Mouse (Mus musculus) myocyte (in vitro differentiated cells): ENCODE measurements around the gene Tesmin. TPM values are rescaled to one million over a fixed set of nuclear protein-coding genes. Genes with fewer than 3 reads are reported as not detected.

ENCODE experiments used
- H3K27me3 ChIP-seq: one replicate; pipeline ENCODE4 v1.6.1; 2011; ENCODE audit not compliant: control insufficient read depth, insufficient read depth, insufficient read length
- H3K36me3 ChIP-seq: one replicate; pipeline ENCODE4 v1.6.1; 2011; ENCODE audit not compliant: control insufficient read depth, insufficient read depth
- H3K4me2 ChIP-seq: one replicate; pipeline ENCODE4 v1.6.1; 2011; ENCODE audit warnings: low read depth, control low read depth
- H3K4me3 ChIP-seq: one replicate; pipeline ENCODE4 v1.5.1; 2011; ENCODE audit warnings: mild to moderate bottlenecking, control low read depth, moderate library complexity
- H3K79me2 ChIP-seq: one replicate; pipeline ENCODE4 v1.6.1; 2011; ENCODE audit not compliant: control insufficient read depth, insufficient read depth
- H3ac ChIP-seq: one replicate; pipeline ENCODE4 v1.6.1; 2011; ENCODE audit not compliant: control insufficient read depth, insufficient read length
- CEBPB ChIP-seq: IDR thresholded peaks from 2 replicates; pipeline ENCODE4 v1.6.1; 2011; ENCODE audit warnings: mild to moderate bottlenecking, moderate library complexity; ENCODE audit not compliant: poor library complexity, insufficient read depth, severe bottlenecking
- E2F4 ChIP-seq: IDR thresholded peaks from one replicate; pipeline ENCODE4 v1.6.1; 2011; ENCODE audit warnings: mild to moderate bottlenecking, control low read depth, moderate library complexity; ENCODE audit not compliant: insufficient read depth
- MAX ChIP-seq: IDR thresholded peaks from one replicate; pipeline ENCODE4 v1.6.1; 2011; ENCODE audit warnings: low read depth, mild to moderate bottlenecking, control low read depth
- MYOD1 ChIP-seq, 3 experiments: IDR thresholded peaks; one replicate each; pipeline ENCODE4 v1.6.1; 2011; ENCODE audit warnings: control low read depth in 2 of 3, low read depth in 2 of 3, mild to moderate bottlenecking in 2 of 3, moderate library complexity in 1 of 3; ENCODE audit not compliant: insufficient read length in 2 of 3, control insufficient read depth in 1 of 3
- MYOG ChIP-seq, 3 experiments: IDR thresholded peaks; one replicate each; pipeline ENCODE4 v1.6.1; 2011; ENCODE audit warnings: control low read depth in 2 of 3, low read depth in 2 of 3, mild to moderate bottlenecking in 2 of 3; ENCODE audit not compliant: insufficient read length in 2 of 3, control insufficient read depth in 1 of 3, insufficient read depth in 1 of 3
- POLR2A ChIP-seq: IDR thresholded peaks from one replicate; pipeline ENCODE4 v1.6.1; 2011; ENCODE audit warnings: low read depth, mild to moderate bottlenecking, control low read depth, moderate library complexity; ENCODE audit not compliant: insufficient read length
- POLR2AphosphoS2 ChIP-seq: IDR thresholded peaks from one replicate; pipeline ENCODE4 v1.6.1; 2011; ENCODE audit warnings: low read depth, control low read depth; ENCODE audit not compliant: insufficient read length
- REST ChIP-seq: IDR thresholded peaks from one replicate; pipeline ENCODE4 v1.6.1; 2011; ENCODE audit warnings: mild to moderate bottlenecking, control low read depth, moderate library complexity; ENCODE audit not compliant: insufficient read depth, insufficient read length
- SRF ChIP-seq: IDR thresholded peaks from one replicate; pipeline ENCODE4 v1.6.1; 2011; ENCODE audit warnings: low read depth; ENCODE audit not compliant: control insufficient read depth, insufficient read length
- TCF12 ChIP-seq: IDR thresholded peaks from one replicate; pipeline ENCODE4 v1.6.1; 2011; ENCODE audit warnings: mild to moderate bottlenecking, control low read depth; ENCODE audit not compliant: poor library complexity, insufficient read depth, severe bottlenecking
- TCF3 ChIP-seq: IDR thresholded peaks from one replicate; pipeline ENCODE4 v1.6.1; 2011; ENCODE audit warnings: low read depth, control low read depth; ENCODE audit not compliant: insufficient read length
- USF1 ChIP-seq: IDR thresholded peaks from one replicate; pipeline ENCODE4 v1.6.1; 2011; ENCODE audit warnings: low read depth, mild to moderate bottlenecking, control low read depth, moderate library complexity
- polyA plus RNA-seq: library from polyadenylated mRNA; unstranded; fragments of >200 nt; fragmentation: generic; extraction: Trizol; gene quantifications from one replicate; pipeline ENCODE4 v1.2.1, GENCODE M21; 2012; ENCODE audit warnings: missing spikeins

The Tesmin gene
- polyA plus RNA-seq, 1 experiment: 0.19 TPM

GRCm38 (mm10) chr19:3373380-3373779, 15.3 kb upstream of the Tesmin start:
- no peak for TF ChIP-seq POLR2AphosphoS2
- no peak for TF ChIP-seq MYOG (IDR thresholded peaks at IDR 0.05; ENCODE audit: control insufficient read depth in 1 of 3, insufficient read depth in 1 of 3, insufficient read length in 2 of 3, low read depth in 2 of 3)
- TF ChIP-seq MYOD1 (IDR thresholded peaks at IDR 0.05; ENCODE audit: control insufficient read depth in 1 of 3, insufficient read length in 2 of 3, low read depth in 2 of 3): no peak
- TF ChIP-seq TCF12: no peak
- TF ChIP-seq TCF3: no peak
- no peak for TF ChIP-seq CEBPB
- no peak for TF ChIP-seq MAX
- TF ChIP-seq REST: no peak
- no peak for TF ChIP-seq POLR2A
- no peak for TF ChIP-seq SRF
- TF ChIP-seq USF1: no peak
- no peak for TF ChIP-seq E2F4
- no peak overlapping the region for H3K4me2 ChIP-seq

GRCm38 (mm10) chr19:3374028-3374427, 14.6 kb upstream of the Tesmin start:
- Histone ChIP-seq H3ac (no peak overlapping the region), H3K36me3 (peaks cover 13% of the 10 kb centered on the region)
- TF ChIP-seq MAX (no peak), REST (no peak), MYOG (IDR thresholded peaks at IDR 0.05; ENCODE audit: control insufficient read depth in 1 of 3, insufficient read depth in 1 of 3, insufficient read length in 2 of 3, low read depth in 2 of 3) (no peak), TCF12 (no peak), SRF (no peak), POLR2AphosphoS2 (no peak), E2F4 (no peak), USF1 (no peak), CEBPB (no peak), TCF3 (no peak), POLR2A (no peak)

More at GRCm38 (mm10) chr19:3373380-3373779, 15.3 kb upstream of the Tesmin start:
- H3K4me3 ChIP-seq: no peak overlapping the region
- H3K27me3 ChIP-seq: no peaks in the 10 kb centered on the region
- no peak overlapping the region for H3ac ChIP-seq
- no peaks in the 10 kb centered on the region for H3K79me2 ChIP-seq
- peaks cover 13% of the 10 kb centered on the region for H3K36me3 ChIP-seq

GRCm38 (mm10) chr19:3375945-3376495, 12.6 kb upstream of the Tesmin start:
- Histone ChIP-seq H3K36me3 (peaks cover 13% of the 10 kb centered on the region), H3K27me3 (no peaks in the 10 kb centered on the region)

More at GRCm38 (mm10) chr19:3374028-3374427, 14.6 kb upstream of the Tesmin start:
- no peaks in the 10 kb centered on the region for H3K27me3 ChIP-seq
- no peak overlapping the region for H3K4me3 ChIP-seq
- no peaks in the 10 kb centered on the region for H3K79me2 ChIP-seq
- H3K4me2 ChIP-seq: no peak overlapping the region

GRCm38 (mm10) chr19:3376966-3377715, 11.5 kb upstream of the Tesmin start:
- no peak overlapping the region for H3ac ChIP-seq
- no peaks in the 10 kb centered on the region for H3K79me2 ChIP-seq
- H3K36me3 ChIP-seq: peaks cover 10% of the 10 kb centered on the region
- H3K4me3 ChIP-seq: no peak overlapping the region
- H3K4me2 ChIP-seq: no peak overlapping the region
- no peak for TF ChIP-seq MYOD1 (IDR thresholded peaks at IDR 0.05; ENCODE audit: control insufficient read depth in 1 of 3, insufficient read length in 2 of 3, low read depth in 2 of 3)
- H3K27me3 ChIP-seq: no peaks in the 10 kb centered on the region

More at GRCm38 (mm10) chr19:3375945-3376495, 12.6 kb upstream of the Tesmin start:
- no peaks in the 10 kb centered on the region for H3K79me2 ChIP-seq
- TF ChIP-seq MAX (no peak), TCF12 (no peak)
- H3K4me2 ChIP-seq: no peak overlapping the region
- H3ac ChIP-seq: no peak overlapping the region
- H3K4me3 ChIP-seq: no peak overlapping the region

DNA sequence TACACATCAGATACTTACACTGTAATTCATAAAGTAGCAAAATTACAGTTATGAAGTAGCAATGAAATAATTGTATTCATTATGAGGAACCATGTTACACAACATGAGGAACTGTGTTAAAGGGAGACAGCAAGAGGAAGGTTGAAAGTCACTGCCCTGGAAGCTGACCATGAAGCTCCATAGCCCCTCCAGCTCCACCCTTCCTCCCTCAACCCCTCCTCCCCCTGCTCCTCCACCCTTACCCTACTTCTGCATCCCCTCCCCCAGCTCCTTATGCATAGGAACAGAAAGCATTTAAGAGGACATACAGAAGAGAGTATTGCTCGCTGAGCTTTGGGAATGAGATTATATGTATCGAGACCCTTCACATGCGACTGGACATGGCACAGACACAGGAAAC, 10.0 kb upstream of the Tesmin start:
- H3ac ChIP-seq: no peak overlapping the region
- peaks cover 10% of the 10 kb centered on the region for H3K36me3 ChIP-seq
- H3K79me2 ChIP-seq: no peaks in the 10 kb centered on the region
- TF ChIP-seq CEBPB: no peak
- TF ChIP-seq USF1: no peak
- TF ChIP-seq MYOG (IDR thresholded peaks at IDR 0.05; ENCODE audit: control insufficient read depth in 1 of 3, insufficient read depth in 1 of 3, insufficient read length in 2 of 3, low read depth in 2 of 3): no peak
- no peak for TF ChIP-seq MYOD1 (IDR thresholded peaks at IDR 0.05; ENCODE audit: control insufficient read depth in 1 of 3, insufficient read length in 2 of 3, low read depth in 2 of 3)
- no peak for TF ChIP-seq SRF
- TF ChIP-seq MAX: no peak
- TF ChIP-seq TCF12: no peak
- TF ChIP-seq POLR2AphosphoS2: no peak
- no peak for TF ChIP-seq E2F4
- no peak for TF ChIP-seq TCF3
- no peak for TF ChIP-seq REST
- no peaks in the 10 kb centered on the region for H3K27me3 ChIP-seq
- H3K4me2 ChIP-seq: no peak overlapping the region
- H3K4me3 ChIP-seq: no peak overlapping the region
